Comparison of ENCODE assay signal across 12 mouse cellular contexts in the genomic region with DNA sequence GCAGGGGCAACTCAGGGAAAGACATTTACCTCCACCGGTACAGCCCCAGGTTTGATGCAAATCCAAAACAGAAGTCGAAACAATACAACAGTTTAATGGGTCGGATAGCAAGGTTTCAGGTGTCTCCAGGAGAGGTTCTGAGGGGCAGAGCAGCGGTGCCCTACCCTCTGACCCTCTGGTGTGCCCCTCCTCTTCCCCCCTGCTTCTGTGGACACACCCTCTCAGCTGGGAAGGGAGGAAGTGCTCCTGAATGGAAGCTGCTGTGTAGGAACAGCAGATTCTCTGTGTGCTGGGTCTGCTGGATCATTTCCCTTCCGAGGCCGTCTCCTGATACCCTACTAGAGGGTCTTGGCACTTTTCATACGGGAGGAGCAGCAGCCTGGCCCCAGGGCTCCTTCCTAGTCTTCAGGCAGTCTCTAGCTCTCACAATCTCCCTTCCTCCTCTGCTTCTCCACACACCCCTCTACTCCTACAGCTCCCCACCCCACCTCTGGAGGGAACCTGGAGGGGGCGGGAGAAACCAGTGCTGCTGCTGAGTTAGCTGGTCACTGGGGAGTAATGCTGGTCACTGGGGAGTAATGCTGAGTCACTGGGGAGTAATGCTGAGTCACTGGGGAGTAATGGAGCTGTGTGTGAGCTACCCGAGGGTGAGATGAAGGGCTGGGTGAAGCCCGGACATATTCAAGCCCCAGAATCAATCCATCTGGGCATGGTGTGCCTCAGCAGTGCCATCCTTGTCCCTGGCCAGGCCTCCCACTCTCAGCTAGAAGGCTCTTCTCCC. TPM values are rescaled to one million over a fixed set of nuclear protein-coding genes. Genes with fewer than 3 reads are reported as not detected.
DNase-seq lines count a peak whose midpoint lies in the region; ATAC-seq lines count a peak whose summit lies in the region.
"Had no signal": no experiment of that assay in that cellular context is flagged by ENCODE, and none has a peak within 500 bp of the region (broad histone marks: within the 10 kb centered on the region; RNA-seq: fewer than 3 reads in every experiment).

No protein-coding gene starts in this region.

- ATAC-seq in liver, embryonic 11.5 days (replicated peaks; ENCODE audit: low FRiP score), result peak; percentile 41
- ATAC-seq in granulocyte monocyte progenitor cell, adult 5-6 weeks (replicated peaks; ENCODE audit: poor library complexity, severe bottlenecking), result no peak
- ATAC-seq: intestine, embryonic 15.5 days had no signal

- H3K36me3 ChIP-seq in liver, embryonic 11.5 days (ENCODE audit: control insufficient read depth, insufficient read depth, low read length), result peaks cover 23% of the 10 kb centered on the region

- no peak overlapping the region; the same call in 1 of the 2 replicates for H3K4me3 ChIP-seq in liver, embryonic 11.5 days (ENCODE audit: low read depth, low read length)
- H3K4me3 ChIP-seq: embryonic facial prominence, embryonic 12.5 days; intestine, embryonic 15.5 days; neural tube, embryonic 12.5 days had no signal

- no peaks in the 10 kb centered on the region for H3K9me3 ChIP-seq in liver, embryonic 11.5 days (ENCODE audit: control insufficient read depth, low read length)
- H3K9me3 ChIP-seq: embryonic facial prominence, embryonic 12.5 days; intestine, embryonic 15.5 days; neural tube, embryonic 12.5 days had no signal

- WGBS in liver, embryonic 11.5 days, result 68% methylated on average over 10 of the region's 10 CpGs

- no peaks in the 10 kb centered on the region for H3K27me3 ChIP-seq in liver, embryonic 11.5 days (replicated peaks; ENCODE audit: control insufficient read depth, insufficient read depth, low read length)
- H3K27me3 ChIP-seq: embryonic facial prominence, embryonic 12.5 days; intestine, embryonic 15.5 days; neural tube, embryonic 12.5 days had no signal

- peak overlapping the region; percentile 43; the same call in 1 of the 2 replicates for H3K9ac ChIP-seq in liver, embryonic 11.5 days (ENCODE audit: low read depth, low read length)
- H3K9ac ChIP-seq: embryonic facial prominence, embryonic 12.5 days; intestine, embryonic 15.5 days; neural tube, embryonic 12.5 days had no signal

- peak; percentile 86 for DNase-seq in adrenal gland, adult 2 months
- DNase-seq in adrenal gland, postnatal 4 days (ENCODE audit: low spot score in 2 of 2), result no peak
- DNase-seq in 3134 (ENCODE audit: extremely low read depth, insufficient read length, low spot score) (peak; percentile 65), ZHBTc4 (ENCODE audit: low read depth, low spot score) (peak; percentile 61)
- no peak for DNase-seq in liver, embryonic 11.5 days (ENCODE audit: low spot score)
- DNase-seq in thymus, postnatal 25 days, result no peak
- no peak for DNase-seq in natural killer cell, adult 2 months (ENCODE audit: low spot score in 2 of 2)
- DNase-seq: B cell, adult 2 months had no signal

- H3K4me1 ChIP-seq in liver, embryonic 11.5 days (replicated peaks; ENCODE audit: control insufficient read depth, insufficient read depth, low read length), result peaks cover 29% of the 10 kb centered on the region

- H3K27ac ChIP-seq in liver, embryonic 11.5 days (ENCODE audit: low read depth, low read length), result peak overlapping the region; percentile 73
- H3K27ac ChIP-seq: embryonic facial prominence, embryonic 12.5 days; intestine, embryonic 15.5 days; neural tube, embryonic 12.5 days had no signal

- H3K4me2 ChIP-seq in liver, embryonic 11.5 days, result 0 out of 2 replicates have a peak overlapping the region, but pooled peaks have one; percentile 7
- H3K4me2 ChIP-seq: embryonic facial prominence, embryonic 12.5 days; intestine, embryonic 15.5 days; neural tube, embryonic 12.5 days had no signal

RNA-seq across cellular contexts. Expression of a gene that starts 3.7 kb away (rescaled TPM):
- 100 to 1,000 TPM; 102 to 108 TPM for total RNA-seq in adrenal gland, adult 2 months (2021)
- 134 and 167 TPM in 2 replicates for polyA plus RNA-seq in adrenal gland, adult 2 months (2012; rRNA removed)
- 10 to 100 TPM; 75.4 to 81.6 TPM for total RNA-seq in adrenal gland, postnatal 4 days (2021)
- polyA plus RNA-seq in liver, embryonic 11.5 days (2014; fragmentation: Nextera tagmentation; extraction: Ambion mirVana), result 121 and 126 TPM in 2 replicates
- total RNA-seq in granulocyte monocyte progenitor cell, adult 5-6 weeks (2014; fragmentation: Nextera tagmentation), result 52.1 and 60.1 TPM in 2 replicates
- 22.8 and 29.6 TPM in 2 replicates for total RNA-seq in granulocyte monocyte progenitor cell, adult 5-6 weeks (2017)

RNA-seq across cellular contexts. Expression of a gene that starts 11.5 kb away (rescaled TPM):
- total RNA-seq in adrenal gland, adult 2 months (2021), result 10 to 100 TPM in 1 of 2 experiments, 1 to 10 TPM in 1; 9.5 to 11.8 TPM
- 15.9 and 16.0 TPM in 2 replicates for polyA plus RNA-seq in adrenal gland, adult 2 months (2012; rRNA removed)
- 1 to 10 TPM; 8.2 to 8.5 TPM for total RNA-seq in adrenal gland, postnatal 4 days (2021)
- 3.1 and 3.5 TPM in 2 replicates for polyA plus RNA-seq in liver, embryonic 11.5 days (2014; fragmentation: Nextera tagmentation; extraction: Ambion mirVana)
- total RNA-seq in granulocyte monocyte progenitor cell, adult 5-6 weeks (2014; fragmentation: Nextera tagmentation), result 11.6 and 18.1 TPM in 2 replicates
- 3.7 and 7.0 TPM in 2 replicates for total RNA-seq in granulocyte monocyte progenitor cell, adult 5-6 weeks (2017)

RNA-seq across cellular contexts. Expression of a gene that starts 15.4 kb away (rescaled TPM):
- 10 to 100 TPM; 10.3 to 17.9 TPM for total RNA-seq in adrenal gland, adult 2 months (2021)
- 49.1 and 68.9 TPM in 2 replicates for polyA plus RNA-seq in adrenal gland, adult 2 months (2012; rRNA removed)
- total RNA-seq in adrenal gland, postnatal 4 days (2021), result 10 to 100 TPM; 21.3 to 23.9 TPM
- polyA plus RNA-seq in liver, embryonic 11.5 days (2014; fragmentation: Nextera tagmentation; extraction: Ambion mirVana), result 6.3 and 6.6 TPM in 2 replicates
- total RNA-seq in granulocyte monocyte progenitor cell, adult 5-6 weeks (2014; fragmentation: Nextera tagmentation), result 1.9 TPM in 1 of 2 replicates, not detected in the other
- 3.1 TPM in 1 of 2 replicates, not detected in the other for total RNA-seq in granulocyte monocyte progenitor cell, adult 5-6 weeks (2017)

RNA-seq across cellular contexts. Expression of a gene that starts 25.6 kb away (rescaled TPM):
- 10 to 100 TPM; 30.4 to 37.8 TPM for total RNA-seq in adrenal gland, adult 2 months (2021)
- polyA plus RNA-seq in adrenal gland, adult 2 months (2012; rRNA removed), result 19.5 and 21.4 TPM in 2 replicates
- 10 to 100 TPM; 57.7 to 63.5 TPM for total RNA-seq in adrenal gland, postnatal 4 days (2021)
- 20.1 and 23.3 TPM in 2 replicates for polyA plus RNA-seq in liver, embryonic 11.5 days (2014; fragmentation: Nextera tagmentation; extraction: Ambion mirVana)
- total RNA-seq in granulocyte monocyte progenitor cell, adult 5-6 weeks (2014; fragmentation: Nextera tagmentation), result 14.1 and 22.2 TPM in 2 replicates
- 15.3 and 22.8 TPM in 2 replicates for total RNA-seq in granulocyte monocyte progenitor cell, adult 5-6 weeks (2017)

RNA-seq across cellular contexts. Expression of a gene that starts 55.6 kb away (rescaled TPM):
- total RNA-seq in adrenal gland, adult 2 months (2021), result 100 to 1,000 TPM; 165 to 185 TPM
- polyA plus RNA-seq in adrenal gland, adult 2 months (2012; rRNA removed), result 517 and 528 TPM in 2 replicates
- 100 to 1,000 TPM; 126 to 136 TPM for total RNA-seq in adrenal gland, postnatal 4 days (2021)
- polyA plus RNA-seq in liver, embryonic 11.5 days (2014; fragmentation: Nextera tagmentation; extraction: Ambion mirVana), result 98.8 and 105 TPM in 2 replicates
- total RNA-seq in granulocyte monocyte progenitor cell, adult 5-6 weeks (2014; fragmentation: Nextera tagmentation), result 83.3 and 96.6 TPM in 2 replicates
- 13.6 and 17.3 TPM in 2 replicates for total RNA-seq in granulocyte monocyte progenitor cell, adult 5-6 weeks (2017)

Comparison
In these comparisons a context has a peak if more than half of its experiments do, and no peak if none do; other contexts are left out.
1. DNase-seq: peak in adrenal gland, adult 2 months (single experiment), 3134 (single experiment) and ZHBTc4 (single experiment); none in adrenal gland, postnatal 4 days (0 of 2), liver, embryonic 11.5 days (single experiment), thymus, postnatal 25 days (single experiment) and natural killer cell, adult 2 months (0 of 2).